Mouse (Mus musculus) hindbrain, postnatal 0 days (tissue): ENCODE measurements around the gene Sept9. TPM values are rescaled to one million over a fixed set of nuclear protein-coding genes. Genes with fewer than 3 reads are reported as not detected.

Experiments
- ATAC-seq: fragments of 200-750 bp; cut with Nextera tagmentation; 2 replicates; pipeline ENCODE4 v1.8.0; 2017; ENCODE audit warnings: mild to moderate bottlenecking, moderate TSS enrichment, moderate library complexity
- DNase-seq: peaks from one replicate; pipeline ENCODE4 v3.0.0-alpha.2; 2015; ENCODE audit warnings: low spot score
- H3K27ac ChIP-seq: fragments of 300-500 bp; sonication (generic); 2 replicates; pipeline ENCODE4 v1.5.1; 2014; ENCODE audit warnings: mild to moderate bottlenecking
- H3K27me3 ChIP-seq: fragments of 300-500 bp; sonication (generic); 2 replicates; pipeline ENCODE4 v1.6.1; 2014; ENCODE audit warnings: low read length, mixed read lengths; ENCODE audit not compliant: insufficient read depth
- H3K36me3 ChIP-seq: fragments of 300-500 bp; sonication (generic); 2 replicates; pipeline ENCODE4 v1.6.1; 2014; ENCODE audit warnings: low read length, mixed read lengths; ENCODE audit not compliant: insufficient read depth
- H3K4me1 ChIP-seq: fragments of 300-500 bp; sonication (generic); 2 replicates; pipeline ENCODE4 v1.6.1; 2014; ENCODE audit warnings: antibody characterized with exemption, low read length, mixed read lengths; ENCODE audit not compliant: insufficient read depth
- H3K4me2 ChIP-seq: fragments of 300-500 bp; sonication (generic); 2 replicates; pipeline ENCODE4 v1.6.1; 2014; ENCODE audit warnings: low read depth, mild to moderate bottlenecking, low read length, moderate library complexity, mixed read lengths
- H3K4me3 ChIP-seq: fragments of 300-500 bp; sonication (generic); 2 replicates; pipeline ENCODE4 v1.5.1; 2014; ENCODE audit warnings: low read length
- H3K9ac ChIP-seq: fragments of 300-500 bp; sonication (generic); replicated peaks from 2 replicates; pipeline ENCODE4 v1.6.1; 2014; ENCODE audit warnings: mild to moderate bottlenecking, low read length, moderate library complexity, mixed read lengths
- H3K9me3 ChIP-seq: fragments of 300-500 bp; sonication (generic); 2 replicates; pipeline ENCODE4 v1.6.1; 2016; ENCODE audit warnings: low read length, mixed read lengths
- CTCF ChIP-seq: IDR thresholded peaks from 2 replicates; pipeline ENCODE4 v1.5.1; 2016; ENCODE audit warnings: antibody characterized with exemption, control low read depth, low read depth
- WGBS: fragments of 180-500 bp; shearing (Covaris S2); extraction: QIAGEN DNeasy Blood & Tissue Kit; methylation state at CpG from one replicate; pipeline ENCODE4 v1.1.7; 2014; 5-methylcytosine and 5-hydroxymethylcytosine counted together
- polyA plus RNA-seq: library from polyadenylated mRNA; unstranded; fragments of >200 nt; fragmentation: Nextera tagmentation; extraction: Ambion mirVana; gene quantifications from 2 replicates; pipeline ENCODE4 v1.2.1, GENCODE M21; 2015
- total RNA-seq: library from RNA; depleted of rRNA; stranded (reverse); fragments of >200 nt; gene quantifications from 2 replicates; pipeline ENCODE4 v1.2.3, GENCODE M21; 2014; rRNA removed

Sept9 gene
- total and polyA plus RNA-seq, 2 experiments from 2014 or later, result 88.8 to 112 TPM

DNA sequence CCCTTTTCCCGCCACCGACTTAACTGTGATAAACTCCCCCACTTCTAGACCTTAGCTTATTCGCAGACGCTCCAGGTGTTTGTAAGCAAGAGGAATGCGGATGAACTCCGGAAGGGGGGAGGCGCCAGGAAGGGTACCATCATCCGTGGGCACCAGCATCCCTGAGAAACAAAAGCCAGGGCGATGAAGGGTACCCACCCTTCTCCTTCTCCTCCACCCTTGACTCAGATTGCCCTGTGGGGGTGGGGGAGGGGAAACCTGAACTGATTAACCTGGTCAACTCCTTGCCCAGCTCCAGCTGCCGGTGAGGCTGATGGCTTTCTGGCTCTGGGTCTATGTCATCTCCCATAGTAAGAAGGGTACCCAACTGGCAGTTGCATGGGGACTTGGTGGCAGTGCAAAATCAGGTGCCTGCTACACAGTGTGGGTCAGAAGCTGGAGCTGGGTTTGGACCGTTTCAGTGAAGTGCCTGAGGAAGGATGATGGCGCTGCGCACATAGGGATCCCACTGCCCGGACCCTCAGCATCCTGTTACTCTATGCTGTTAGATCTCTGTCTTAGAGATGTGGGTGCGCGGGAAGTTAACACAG lies 209.1 kb downstream of the Sept9 start:
- Histone ChIP-seq H3K27me3 (no peaks in the 10 kb centered on the region), H3K9ac (peak overlapping the region; percentile 37; the same call in 1 of the 2 replicates), H3K4me3 (peak overlapping the region; percentile 7), H3K4me2 (peak overlapping the region; percentile 48), H3K36me3 (no peaks in the 10 kb centered on the region), H3K27ac (peak overlapping the region; percentile 92), H3K4me1 (peaks cover 23% of the 10 kb centered on the region), H3K9me3 (no peaks in the 10 kb centered on the region)
- ATAC-seq (peak; percentile 33), DNase-seq (peak; percentile 44)
- peak; percentile 32; the same call in 1 of the 2 replicates for TF ChIP-seq CTCF
- WGBS, result 8% methylated on average over 16 of the region's 16 CpGs

DNA sequence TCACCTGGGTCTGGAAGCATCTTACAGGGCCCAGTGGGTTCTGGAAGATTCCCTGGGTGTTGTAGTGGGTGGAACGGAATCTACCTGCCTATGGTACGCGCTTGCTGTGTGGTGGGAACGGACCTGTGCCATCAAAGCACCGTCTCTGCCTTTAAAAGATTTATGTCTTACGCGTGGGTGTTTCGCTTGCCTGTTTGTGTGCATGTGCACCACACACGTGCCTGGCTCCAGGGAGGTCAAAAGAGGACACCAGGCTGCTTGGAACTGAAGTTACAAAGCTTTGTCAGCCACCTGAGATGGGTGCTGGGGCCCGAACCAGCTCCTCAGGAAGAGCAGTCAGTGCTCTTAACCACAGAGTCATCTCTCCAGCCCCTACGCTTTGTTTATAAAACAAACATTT lies 209.9 kb downstream of the Sept9 start:
- no peak overlapping the region for H3K4me3 ChIP-seq
- no peak for DNase-seq
- no peak for ATAC-seq
- H3K4me2 ChIP-seq, result no peak overlapping the region
- peaks cover 23% of the 10 kb centered on the region for H3K4me1 ChIP-seq
- no peaks in the 10 kb centered on the region for H3K9me3 ChIP-seq
- peak overlapping the region; percentile 92 for H3K27ac ChIP-seq
- peak overlapping the region; percentile 35; the same call in 1 of the 2 replicates for H3K9ac ChIP-seq
- peaks cover 5% of the 10 kb centered on the region; the same call in 1 of the 2 replicates for H3K27me3 ChIP-seq
- 59% methylated on average over 11 of the region's 11 CpGs for WGBS
- TF ChIP-seq CTCF, result no peak
- H3K36me3 ChIP-seq, result no peaks in the 10 kb centered on the region

DNA sequence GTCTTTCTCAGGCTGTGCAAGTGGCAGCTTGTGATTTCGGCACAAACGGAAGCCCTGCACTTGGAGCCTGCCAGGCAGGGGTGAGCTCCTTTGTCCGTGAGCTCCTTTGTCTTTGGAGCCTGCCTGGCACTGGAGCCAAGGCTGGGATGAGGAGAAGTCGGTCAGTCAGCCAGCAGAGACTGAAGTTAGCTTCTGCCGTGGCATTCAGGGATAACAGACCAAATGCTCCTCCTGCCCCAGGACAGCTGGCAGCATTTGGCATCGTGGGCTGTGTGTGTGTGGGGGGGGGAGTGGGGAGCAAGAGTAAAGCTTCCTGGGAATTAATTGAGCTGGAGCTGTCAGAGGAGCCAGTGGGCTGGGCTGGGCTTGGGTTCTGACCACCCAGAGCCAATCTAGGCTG lies 210.6 kb downstream of the Sept9 start:
- Histone ChIP-seq H3K9me3 (no peaks in the 10 kb centered on the region), H3K36me3 (no peaks in the 10 kb centered on the region), H3K4me1 (peaks cover 27% of the 10 kb centered on the region), H3K27ac (peak overlapping the region; percentile 92), H3K4me2 (no peak overlapping the region; the same call in 1 of the 2 replicates), H3K4me3 (no peak overlapping the region), H3K27me3 (peaks cover 5% of the 10 kb centered on the region; the same call in 1 of the 2 replicates), H3K9ac (peak overlapping the region; percentile 35; the same call in 1 of the 2 replicates)
- ATAC-seq (peak; percentile 63), DNase-seq (peak; percentile 84)
- WGBS, result 7% methylated on average over 6 of the region's 6 CpGs
- no peak for TF ChIP-seq CTCF

DNA sequence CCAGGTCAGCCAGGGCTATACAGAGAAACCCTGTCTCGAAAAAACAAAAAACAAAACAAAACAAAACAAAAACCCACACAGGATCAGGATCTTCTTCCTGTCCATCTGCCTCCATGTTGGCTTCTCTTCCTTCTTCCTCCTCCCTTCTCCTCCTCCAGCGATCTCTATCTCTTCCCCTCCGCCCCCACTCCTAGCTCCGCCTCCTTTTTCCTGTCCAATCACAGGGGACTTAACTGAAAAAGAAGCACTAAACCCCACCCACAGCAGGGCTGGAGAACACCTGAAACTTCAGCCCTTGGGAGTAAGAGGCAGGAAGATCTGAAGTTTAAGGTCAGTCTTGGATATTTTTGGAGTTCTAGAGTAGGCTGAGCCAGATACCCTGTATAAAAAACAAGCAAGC lies 212.2 kb downstream of the Sept9 start:
- H3K4me3 ChIP-seq, result no peak overlapping the region
- H3K9me3 ChIP-seq, result no peaks in the 10 kb centered on the region
- no peak overlapping the region for H3K9ac ChIP-seq
- TF ChIP-seq CTCF, result no peak
- WGBS, result 90% methylated on average over 4 of the region's 4 CpGs
- H3K27ac ChIP-seq, result no peak overlapping the region
- H3K27me3 ChIP-seq, result peaks cover 5% of the 10 kb centered on the region; the same call in 1 of the 2 replicates
- DNase-seq (no peak), ATAC-seq (no peak)
- no peak overlapping the region for H3K4me2 ChIP-seq
- no peaks in the 10 kb centered on the region for H3K36me3 ChIP-seq
- peaks cover 27% of the 10 kb centered on the region for H3K4me1 ChIP-seq

Other genes starting within 250 kb of the Sept9 start
- 69.1 and 74.1 TPM in 2 replicates for gene Sec14l1, start 84.5 kb upstream of the Sept9 start, total RNA-seq
- 47.0 and 47.3 TPM in 2 replicates for gene Sec14l1, start 84.5 kb upstream of the Sept9 start, polyA plus RNA-seq